Comparison of ENCODE assay signal across 8 mouse cellular contexts in the genomic region with DNA sequence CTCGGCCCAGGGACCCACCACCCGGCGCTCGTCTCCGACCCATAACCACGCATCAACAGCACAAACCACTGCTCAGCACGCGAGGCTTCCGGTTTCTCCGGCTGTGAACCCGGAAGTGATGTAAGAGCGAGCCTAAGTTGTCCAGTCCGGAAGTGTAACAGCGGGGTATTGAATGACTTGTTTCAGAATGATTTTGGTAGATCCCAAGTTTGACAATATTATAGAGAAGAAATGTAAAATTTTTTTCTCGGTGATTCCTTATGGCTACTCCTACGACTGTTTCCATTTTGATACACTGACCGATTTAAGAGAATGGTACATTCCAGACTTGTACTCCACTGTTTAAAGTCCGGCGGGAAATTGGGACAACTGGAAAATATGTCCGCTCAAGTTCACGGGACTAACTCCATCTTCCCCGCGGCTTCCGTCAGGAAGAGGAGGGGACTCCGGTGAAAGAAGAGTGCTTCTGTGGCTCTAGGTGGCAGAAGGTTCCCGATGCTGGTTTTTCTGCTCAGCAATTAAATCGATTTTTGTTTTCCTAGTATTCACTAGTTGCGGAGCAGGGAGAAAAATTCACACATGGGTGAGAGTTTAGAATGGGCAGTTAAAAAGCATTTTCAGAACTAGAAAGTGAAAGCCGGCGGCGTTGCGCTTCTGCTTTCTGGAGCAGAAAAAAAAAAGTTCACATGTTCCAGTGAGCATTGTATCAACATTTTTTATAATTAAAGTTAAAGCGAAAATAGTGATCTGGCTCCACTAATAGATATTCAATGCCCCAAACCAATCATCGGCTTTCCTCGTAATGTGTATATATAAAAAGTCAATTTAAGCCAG. TPM values are rescaled to one million over a fixed set of nuclear protein-coding genes. Genes with fewer than 3 reads are reported as not detected.
DNase-seq lines count a peak whose midpoint lies in the region; ATAC-seq lines count a peak whose summit lies in the region.

A gene (minus strand): TSS at position 99 of the 834 bp plus-strand sequence.

- WGBS in hindbrain, embryonic 14.5 days: 4% methylated on average over 35 of the region's 35 CpGs

- H3K27ac ChIP-seq in hindbrain, embryonic 14.5 days: peak within 1 kb of the TSS; percentile 58

- H3K27me3 ChIP-seq in hindbrain, embryonic 14.5 days (ENCODE audit: control insufficient read depth, insufficient read depth, low read length): no peaks in the 10 kb centered on the region

- peak within 1 kb of the TSS; percentile 67 for H3K9ac ChIP-seq in hindbrain, embryonic 14.5 days

- peaks cover 28% of the 10 kb centered on the region for H3K36me3 ChIP-seq in hindbrain, embryonic 14.5 days (replicated peaks; ENCODE audit: control insufficient read depth, insufficient read depth)

- no peaks in the 10 kb centered on the region for H3K9me3 ChIP-seq in hindbrain, embryonic 14.5 days (ENCODE audit: control insufficient read depth, low read length)

- H3K4me3 ChIP-seq in hindbrain, embryonic 14.5 days (replicated peaks; ENCODE audit: low read length): peak within 1 kb of the TSS; percentile 82

- peaks cover 14% of the 10 kb centered on the region for H3K4me1 ChIP-seq in hindbrain, embryonic 14.5 days (replicated peaks; ENCODE audit: control insufficient read depth, insufficient read depth, low read length)

- peak within 1 kb of the TSS; percentile 94 for H3K4me2 ChIP-seq in hindbrain, embryonic 14.5 days (replicated peaks)

- ATAC-seq in hindbrain, embryonic 14.5 days (ENCODE audit: low FRiP score): peak; percentile 94

- DNase-seq in R1 (ENCODE audit: low read depth, low spot score): peak; percentile 98
- DNase-seq in cerebellum, postnatal 25 days: peak; percentile 83 to 89
- peak; percentile 59 to 79 for DNase-seq in frontal cortex, postnatal 25 days (ENCODE audit: low spot score in 2 of 2)
- DNase-seq in hindbrain, embryonic 14.5 days (ENCODE audit: low spot score): peak; percentile 97
- DNase-seq in layer of hippocampus, postnatal 36 days: peak; percentile 78 to 80
- DNase-seq in lung, postnatal 36 days: peak; percentile 92
- DNase-seq in retina, postnatal 1 day: peak; percentile 98
- DNase-seq in urinary bladder, adult 18-20 months (ENCODE audit: low spot score in 2 of 2): peak; percentile 54 to 81

RNA-seq across cellular contexts. Expression of the gene that starts here (rescaled TPM):
- polyA plus RNA-seq in hindbrain, embryonic 14.5 days (2014; fragmentation: Nextera tagmentation; extraction: Ambion mirVana): 44.3 and 50.0 TPM in 2 replicates
- total RNA-seq in layer of hippocampus, postnatal 36 days (2021): 10 to 100 TPM; 17.1 to 19.8 TPM

Comparison
In these comparisons a context has a peak if more than half of its experiments do, and no peak if none do; other contexts are left out.
1. Peak in every context shown above with its lines: DNase-seq, ATAC-seq, H3K4me3 ChIP-seq and H3K27ac ChIP-seq.